Mouse (Mus musculus): ENCODE data around the gene Eps15.
A peak's percentile ranks its signal among the peaks of the same experiment; 100 is the strongest.

Gene Eps15

GRCm38 (mm10) chr4:109279689-109280458, at the start of gene Eps15:
Gene Eps15, plus strand, starts transcription at chr4:109280268.
- DNase-seq, result peak; percentile 90 to 94

- DNase-seq, result no peak
Measured at GRCm38 (mm10) chr4:109234185-109234584, 45.9 kb upstream of the Eps15 start, which contains the start of gene Calr4. Gene Calr4, plus strand, starts transcription at chr4:109234485.

GRCm38 (mm10) chr4:109234806-109235350, 45.2 kb upstream of the Eps15 start:
- DNase-seq, result peak in 1 of 2 experiments; percentile 10

- no peak for DNase-seq
Measured at GRCm38 (mm10) chr4:109236186-109236879, 43.7 kb upstream of the Eps15 start.

- DNase-seq, result peak; percentile 61 to 68
Measured at GRCm38 (mm10) chr4:109238428-109239268, 41.4 kb upstream of the Eps15 start.

- no peak for DNase-seq
Measured at GRCm38 (mm10) chr4:109241221-109241620, 38.8 kb upstream of the Eps15 start.

GRCm38 (mm10) chr4:109241934-109242333, 38.1 kb upstream of the Eps15 start:
- DNase-seq, result no peak

GRCm38 (mm10) chr4:109244506-109244905, 35.6 kb upstream of the Eps15 start:
- no peak for DNase-seq

- DNase-seq, result no peak
Measured at GRCm38 (mm10) chr4:109245016-109245620, 35.0 kb upstream of the Eps15 start.

- peak; percentile 25 to 29 for DNase-seq
Measured at GRCm38 (mm10) chr4:109251605-109252004, 28.5 kb upstream of the Eps15 start.

- no peak for DNase-seq
Measured at GRCm38 (mm10) chr4:109252199-109252598, 27.9 kb upstream of the Eps15 start.

- DNase-seq, result no peak
Measured at GRCm38 (mm10) chr4:109253664-109254151, 26.4 kb upstream of the Eps15 start.

GRCm38 (mm10) chr4:109254511-109254910, 25.6 kb upstream of the Eps15 start:
- no peak for DNase-seq

- DNase-seq, result no peak
Measured at GRCm38 (mm10) chr4:109255321-109255720, 24.7 kb upstream of the Eps15 start.

GRCm38 (mm10) chr4:109255727-109256417, 24.2 kb upstream of the Eps15 start:
- DNase-seq, result no peak

- DNase-seq, result no peak
Measured at GRCm38 (mm10) chr4:109256791-109257190, 23.3 kb upstream of the Eps15 start.

- DNase-seq, result peak; percentile 16 to 56
Measured at GRCm38 (mm10) chr4:109257639-109258038, 22.4 kb upstream of the Eps15 start.

- DNase-seq, result no peak
Measured at GRCm38 (mm10) chr4:109262068-109262467, 18.0 kb upstream of the Eps15 start.

GRCm38 (mm10) chr4:109266056-109266455, 14.0 kb upstream of the Eps15 start:
- no peak for DNase-seq

- DNase-seq, result peak; percentile 42 to 47
Measured at GRCm38 (mm10) chr4:109266744-109267143, 13.3 kb upstream of the Eps15 start.

GRCm38 (mm10) chr4:109267452-109267851, 12.6 kb upstream of the Eps15 start:
- DNase-seq, result no peak

GRCm38 (mm10) chr4:109268903-109269302, 11.2 kb upstream of the Eps15 start:
- no peak for DNase-seq
